Mouse (Mus musculus) MEL (cell line): ENCODE measurements at regions not wholly inside any gene's neighbourhood (a gene's known extent, or its start where the extent isn't known, plus 50 kb on each side); places are given as distances from the start of the nearest gene placed in this dataset.

Experiments
- DNase-seq: peaks from one replicate; pipeline ENCODE4 v3.0.0; 2011; ENCODE audit warnings: low read depth, low spot score
- H3K27ac ChIP-seq: 2 replicates; pipeline ENCODE4 v1.5.1; 2012; ENCODE audit warnings: low read depth, mild to moderate bottlenecking, control low read depth, low read length, moderate library complexity; ENCODE audit not compliant: control insufficient read depth
- H3K27me3 ChIP-seq, 2 experiments: fragments of 150-350 bp in 1 of 2; sonication (generic) in 1 of 2; 2 replicates each; pipeline ENCODE4 v1.6.1; 2012; ENCODE audit warnings: low read length in 2 of 2, mild to moderate bottlenecking in 2 of 2, improper control_type of control experiment in 1 of 2, moderate library complexity in 1 of 2; ENCODE audit not compliant: insufficient read depth in 2 of 2, control insufficient read depth in 1 of 2
- H3K36me3 ChIP-seq, 2 experiments: 2 replicates each; pipeline ENCODE4 v1.6.1; 2012 to 2014; ENCODE audit warnings: low read length in 2 of 2, improper control_type of control experiment in 1 of 2, inconsistent platforms in 1 of 2, mild to moderate bottlenecking in 1 of 2; ENCODE audit not compliant: insufficient read depth in 2 of 2, control insufficient read depth in 1 of 2
- H3K4me1 ChIP-seq, 2 experiments: fragments of 150-350 bp in 1 of 2; sonication (generic) in 1 of 2; 2 replicates each; pipeline ENCODE4 v1.6.1; 2012; ENCODE audit warnings: low read length in 2 of 2, improper control_type of control experiment in 1 of 2, mild to moderate bottlenecking in 1 of 2; ENCODE audit not compliant: insufficient read depth in 2 of 2, control insufficient read depth in 1 of 2
- H3K4me3 ChIP-seq, 2 experiments: fragments of 150-350 bp in 1 of 2; sonication (generic) in 1 of 2; 2 replicates each; pipeline ENCODE4 v1.5.1; 2012; ENCODE audit warnings: low read depth in 2 of 2, low read length in 2 of 2, mild to moderate bottlenecking in 2 of 2, moderate library complexity in 2 of 2, control low read depth in 1 of 2, improper control_type of control experiment in 1 of 2; ENCODE audit not compliant: control insufficient read depth in 1 of 2, insufficient read depth in 1 of 2
- H3K79me2 ChIP-seq: 2 replicates; pipeline ENCODE4 v1.6.1; 2012; ENCODE audit warnings: mild to moderate bottlenecking, low read length, moderate library complexity; ENCODE audit not compliant: control insufficient read depth, poor library complexity, insufficient read depth
- H3K9ac ChIP-seq: 2 replicates; pipeline ENCODE4 v1.6.1; 2012; ENCODE audit warnings: low read depth, mild to moderate bottlenecking, control low read depth, low read length, moderate library complexity; ENCODE audit not compliant: control insufficient read depth, poor library complexity, severe bottlenecking
- H3K9me3 ChIP-seq: fragments of 150-350 bp; sonication (generic); replicated peaks from 2 replicates; pipeline ENCODE4 v1.6.1; 2012; ENCODE audit warnings: mild to moderate bottlenecking, low read length, improper control_type of control experiment, moderate library complexity; ENCODE audit not compliant: insufficient read depth
- BHLHE40 ChIP-seq: IDR thresholded peaks from 2 replicates; pipeline ENCODE4 v1.6.1; 2012; ENCODE audit warnings: low read depth, mild to moderate bottlenecking, inconsistent platforms, low read length, improper control_type of control experiment, borderline replicate concordance
- CHD1 ChIP-seq: IDR thresholded peaks from 2 replicates; pipeline ENCODE4 v1.6.1; 2012; ENCODE audit warnings: low read depth, mild to moderate bottlenecking, inconsistent platforms, low read length, improper control_type of control experiment
- CHD2 ChIP-seq: IDR thresholded peaks from 2 replicates; pipeline ENCODE4 v1.6.1; 2011; ENCODE audit warnings: low read length, improper control_type of control experiment
- CTCF ChIP-seq, 3 experiments: IDR thresholded peaks in 2 of 3; conservative IDR thresholded peaks in 1 of 3; 2 replicates each; pipeline ENCODE4 v1.5.1; 2011 to 2012; ENCODE audit warnings: low read length in 3 of 3, low read depth in 2 of 3, mild to moderate bottlenecking in 2 of 3, improper control_type of control experiment in 1 of 3, inconsistent platforms in 1 of 3, mixed read lengths in 1 of 3, moderate library complexity in 1 of 3; ENCODE audit not compliant: control insufficient read depth in 1 of 3, insufficient read depth in 1 of 3, poor library complexity in 1 of 3, severe bottlenecking in 1 of 3
- E2F4 ChIP-seq: IDR thresholded peaks from 2 replicates; pipeline ENCODE4 v1.6.1; 2011; ENCODE audit warnings: low read depth, low read length, improper control_type of control experiment, borderline replicate concordance
- ELF1 ChIP-seq: IDR thresholded peaks from 2 replicates; pipeline ENCODE4 v1.6.1; 2014; ENCODE audit warnings: low read depth, mild to moderate bottlenecking, inconsistent platforms, low read length, improper control_type of control experiment, moderate library complexity
- EP300 ChIP-seq, 2 experiments: IDR thresholded peaks; 2 replicates each; pipeline ENCODE4 v1.6.1; 2011; ENCODE audit warnings: improper control_type of control experiment in 2 of 2, low read length in 2 of 2, low read depth in 1 of 2, mild to moderate bottlenecking in 1 of 2
- ETS1 ChIP-seq: IDR thresholded peaks from 2 replicates; pipeline ENCODE4 v1.6.1; 2012; ENCODE audit warnings: low read depth, mild to moderate bottlenecking, inconsistent platforms, low read length, improper control_type of control experiment, moderate library complexity
- GABPA ChIP-seq: IDR thresholded peaks from 2 replicates; pipeline ENCODE4 v1.6.1; 2012; ENCODE audit warnings: low read depth, mild to moderate bottlenecking, inconsistent platforms, low read length, improper control_type of control experiment, moderate library complexity
- GATA1 ChIP-seq: IDR thresholded peaks from 2 replicates; pipeline ENCODE4 v1.6.1; 2011; ENCODE audit warnings: low read depth, low read length, improper control_type of control experiment
- HCFC1 ChIP-seq: IDR thresholded peaks from 2 replicates; pipeline ENCODE4 v1.6.1; 2012; ENCODE audit warnings: low read depth, mild to moderate bottlenecking, inconsistent platforms, low read length, improper control_type of control experiment, moderate library complexity
- JUND ChIP-seq: IDR thresholded peaks from 2 replicates; pipeline ENCODE4 v1.6.1; 2011; ENCODE audit warnings: low read depth, mild to moderate bottlenecking, improper control_type of control experiment, low read length
- KAT2A ChIP-seq: conservative IDR thresholded peaks from 2 replicates; pipeline ENCODE4 v1.6.1; 2012; ENCODE audit warnings: low read depth, low read length, improper control_type of control experiment, inconsistent platforms
- MAFK ChIP-seq: IDR thresholded peaks from 2 replicates; pipeline ENCODE4 v1.6.1; 2011; ENCODE audit warnings: low read depth, mild to moderate bottlenecking, low read length, improper control_type of control experiment, borderline replicate concordance
- MAX ChIP-seq: IDR thresholded peaks from 2 replicates; pipeline ENCODE4 v1.6.1; 2011; ENCODE audit warnings: low read length, improper control_type of control experiment
- MAZ ChIP-seq: IDR thresholded peaks from 2 replicates; pipeline ENCODE4 v1.6.1; 2012; ENCODE audit warnings: low read depth, mild to moderate bottlenecking, inconsistent platforms, low read length, improper control_type of control experiment
- MEF2A ChIP-seq: IDR thresholded peaks from 2 replicates; pipeline ENCODE4 v1.6.1; 2014; ENCODE audit warnings: low read depth, mild to moderate bottlenecking, inconsistent platforms, low read length, improper control_type of control experiment; ENCODE audit not compliant: poor library complexity, insufficient replicate concordance, severe bottlenecking; ENCODE audit errors: extremely low read depth
- MXI1 ChIP-seq: IDR thresholded peaks from 2 replicates; pipeline ENCODE4 v1.6.1; 2011; ENCODE audit warnings: mild to moderate bottlenecking, low read depth, low read length, improper control_type of control experiment
- MYB ChIP-seq: IDR thresholded peaks from 2 replicates; pipeline ENCODE4 v1.6.1; 2011; ENCODE audit warnings: mild to moderate bottlenecking, low read depth, low read length, improper control_type of control experiment
- MYC ChIP-seq: IDR thresholded peaks from 2 replicates; pipeline ENCODE4 v1.6.1; 2011; ENCODE audit warnings: low read depth, mild to moderate bottlenecking, low read length, improper control_type of control experiment, moderate library complexity
- NELFE ChIP-seq: IDR thresholded peaks from 2 replicates; pipeline ENCODE4 v1.6.1; 2011; ENCODE audit warnings: low read depth, low read length, improper control_type of control experiment
- NRF1 ChIP-seq: IDR thresholded peaks from 2 replicates; pipeline ENCODE4 v1.6.1; 2014; ENCODE audit warnings: low read depth, mild to moderate bottlenecking, inconsistent platforms, low read length, improper control_type of control experiment, moderate library complexity; ENCODE audit not compliant: poor library complexity, insufficient read depth, severe bottlenecking
- POLR2A ChIP-seq, 2 experiments: IDR thresholded peaks; 2 replicates each; pipeline ENCODE4 v1.6.1; 2011 to 2012; ENCODE audit warnings: low read length in 2 of 2, mild to moderate bottlenecking in 2 of 2, control low read depth in 1 of 2, improper control_type of control experiment in 1 of 2, low read depth in 1 of 2, moderate library complexity in 1 of 2; ENCODE audit not compliant: control insufficient read depth in 1 of 2, insufficient read depth in 1 of 2, poor library complexity in 1 of 2
- POLR2AphosphoS2 ChIP-seq: IDR thresholded peaks from 2 replicates; pipeline ENCODE4 v1.6.1; 2011; ENCODE audit warnings: low read length, improper control_type of control experiment
- POLR2AphosphoS5 ChIP-seq: IDR thresholded peaks from 2 replicates; pipeline ENCODE4 v1.6.1; 2012; ENCODE audit warnings: low read depth, borderline replicate concordance, mild to moderate bottlenecking, inconsistent platforms, low read length, moderate library complexity, mixed read lengths
- RAD21 ChIP-seq: IDR thresholded peaks from 2 replicates; pipeline ENCODE4 v1.6.1; 2011; ENCODE audit warnings: mild to moderate bottlenecking, low read depth, low read length, improper control_type of control experiment
- RCOR1 ChIP-seq: IDR thresholded peaks from 2 replicates; pipeline ENCODE4 v1.6.1; 2012; ENCODE audit warnings: low read depth, mild to moderate bottlenecking, inconsistent platforms, low read length, improper control_type of control experiment
- SIN3A ChIP-seq: IDR thresholded peaks from 2 replicates; pipeline ENCODE4 v1.6.1; 2012; ENCODE audit warnings: low read length, improper control_type of control experiment, inconsistent platforms
- SMC3 ChIP-seq: IDR thresholded peaks from 2 replicates; pipeline ENCODE4 v1.6.1; 2011; ENCODE audit warnings: low read depth, low read length, improper control_type of control experiment
- TBP ChIP-seq: IDR thresholded peaks from 2 replicates; pipeline ENCODE4 v1.8.0; 2011; ENCODE audit warnings: low read depth, low read length, improper control_type of control experiment
- TCF12 ChIP-seq: IDR thresholded peaks from 2 replicates; pipeline ENCODE4 v1.6.1; 2014; ENCODE audit warnings: low read depth, mild to moderate bottlenecking, inconsistent platforms, low read length, improper control_type of control experiment, moderate library complexity
- UBTF ChIP-seq: IDR thresholded peaks from 2 replicates; pipeline ENCODE4 v1.6.1; 2012; ENCODE audit warnings: low read depth, mild to moderate bottlenecking, inconsistent platforms, low read length, improper control_type of control experiment, moderate library complexity, borderline replicate concordance; ENCODE audit not compliant: insufficient read depth
- USF1 ChIP-seq: IDR thresholded peaks from 2 replicates; pipeline ENCODE4 v1.6.1; 2014; ENCODE audit warnings: low read depth, mild to moderate bottlenecking, inconsistent platforms, low read length, improper control_type of control experiment, moderate library complexity
- USF2 ChIP-seq, 2 experiments: IDR thresholded peaks; 2 replicates each; pipeline ENCODE4 v1.6.1; 2011 to 2012; ENCODE audit warnings: improper control_type of control experiment in 2 of 2, low read length in 2 of 2, borderline replicate concordance in 1 of 2, inconsistent platforms in 1 of 2, low read depth in 1 of 2, mild to moderate bottlenecking in 1 of 2; ENCODE audit not compliant: insufficient read depth in 1 of 2
- ZC3H11A ChIP-seq: IDR thresholded peaks from 2 replicates; pipeline ENCODE4 v1.6.1; 2012; ENCODE audit warnings: low read depth, mild to moderate bottlenecking, inconsistent platforms, low read length, improper control_type of control experiment
- ZKSCAN1 ChIP-seq: IDR thresholded peaks from 2 replicates; pipeline ENCODE4 v1.6.1; 2012; ENCODE audit warnings: low read depth, mild to moderate bottlenecking, inconsistent platforms, low read length, improper control_type of control experiment, moderate library complexity
- ZMIZ1 ChIP-seq: IDR thresholded peaks from 2 replicates; pipeline ENCODE4 v1.6.1; 2012; ENCODE audit warnings: low read depth, mild to moderate bottlenecking, inconsistent platforms, low read length, improper control_type of control experiment, moderate library complexity
- ZNF384 ChIP-seq: IDR thresholded peaks from 2 replicates; pipeline ENCODE4 v1.6.1; 2012; ENCODE audit warnings: low read depth, mild to moderate bottlenecking, inconsistent platforms, low read length, improper control_type of control experiment

- no peak overlapping the region for H3K9ac ChIP-seq
- H3K79me2 ChIP-seq = no peaks in the 10 kb centered on the region
- peak; percentile 49 for DNase-seq
- peaks cover 3 to 4% of the 10 kb centered on the region in 2 experiments; a peak in 3 of 4 replicates for H3K4me1 ChIP-seq
- H3K4me3 ChIP-seq = no peak overlapping the region
- peaks cover 0 to 5% of the 10 kb centered on the region in 2 experiments; a peak in 1 of 4 replicates for H3K36me3 ChIP-seq
- H3K27ac ChIP-seq = no peak overlapping the region
- no peaks in the 10 kb centered on the region for H3K9me3 ChIP-seq
- H3K27me3 ChIP-seq = no peaks in the 10 kb centered on the region
- TF ChIP-seq MEF2A (no peak), ETS1 (peak; percentile 73), NELFE (no peak), EP300 (IDR thresholded peaks at IDR 0.05; ENCODE audit: low read depth in 1 of 2, low read length in 2 of 2) (peak; percentile 70 to 81), USF2 (IDR thresholded peaks at IDR 0.05; ENCODE audit: borderline replicate concordance in 1 of 2, insufficient read depth in 1 of 2, low read depth in 1 of 2, low read length in 2 of 2) (no peak), SMC3 (0 out of 2 replicates have a peak, but pooled peaks have one; percentile 1), MXI1 (no peak), MAZ (no peak), ZC3H11A (no peak), ELF1 (no peak), MAFK (0 out of 2 replicates have a peak, but pooled peaks have one; percentile 27), ZNF384 (no peak), POLR2AphosphoS5 (no peak), GATA1 (peak; percentile 75), E2F4 (no peak), CTCF (IDR thresholded peaks at IDR 0.05 in 2 of 3, conservative IDR thresholded peaks at IDR 0.05 in 1 of 3; ENCODE audit: control insufficient read depth in 1 of 3, insufficient read depth in 1 of 3, low read depth in 2 of 3, low read length in 3 of 3, poor library complexity in 1 of 3, severe bottlenecking in 1 of 3) (no peak), JUND (no peak), CHD1 (no peak), CHD2 (no peak), USF1 (no peak), RCOR1 (peak; percentile 45; the same call in 1 of the 2 replicates), ZKSCAN1 (no peak), ZMIZ1 (no peak), BHLHE40 (no peak), TBP (no peak), HCFC1 (0 out of 2 replicates have a peak, but pooled peaks have one; percentile 44), KAT2A (no peak), MAX (no peak), UBTF (no peak), NRF1 (no peak), RAD21 (no peak), SIN3A (no peak), POLR2AphosphoS2 (no peak), POLR2A (IDR thresholded peaks at IDR 0.05; ENCODE audit: control insufficient read depth in 1 of 2, insufficient read depth in 1 of 2, low read depth in 1 of 2, low read length in 2 of 2, poor library complexity in 1 of 2) (no peak), GABPA (no peak), MYC (no peak), MYB (no peak), TCF12 (peak; percentile 82)
These were observed 161.2 kb upstream of the Dmrta1 start for GRCm38 (mm10) chr4:89518027-89518426.
